Mouse (Mus musculus) brain, embryonic 14.5 days (tissue): ENCODE results near the gene Dnajc21.

Experiments
- CTCF ChIP-seq: fragments of 200-500 bp; IDR thresholded peaks from 2 replicates; pipeline ENCODE4 v1.5.1; 2012; ENCODE audit warnings: inconsistent platforms, mild to moderate bottlenecking, moderate library complexity, borderline replicate concordance; ENCODE audit not compliant: insufficient read depth, insufficient read length; ENCODE audit errors: extremely low read depth
- POLR2A ChIP-seq: fragments of 200-500 bp; IDR thresholded peaks from 2 replicates; pipeline ENCODE4 v1.6.1; 2012; ENCODE audit warnings: mild to moderate bottlenecking, inconsistent platforms, borderline replicate concordance; ENCODE audit not compliant: poor library complexity, insufficient read depth, insufficient read length, severe bottlenecking; ENCODE audit errors: extremely low read depth

GRCm38 (mm10) chr15:10515166-10515565 lies 44.9 kb upstream of the Dnajc21 start:
- TF ChIP-seq POLR2A (no peak), CTCF (no peak)
